Mouse (Mus musculus) embryo, embryonic 11 days (tissue): ENCODE data around the gene Crtac1.

ENCODE experiments used
- DNase-seq: peaks from one replicate; pipeline ENCODE4 v3.0.0-alpha.2; 2015

The Crtac1 gene

DNA sequence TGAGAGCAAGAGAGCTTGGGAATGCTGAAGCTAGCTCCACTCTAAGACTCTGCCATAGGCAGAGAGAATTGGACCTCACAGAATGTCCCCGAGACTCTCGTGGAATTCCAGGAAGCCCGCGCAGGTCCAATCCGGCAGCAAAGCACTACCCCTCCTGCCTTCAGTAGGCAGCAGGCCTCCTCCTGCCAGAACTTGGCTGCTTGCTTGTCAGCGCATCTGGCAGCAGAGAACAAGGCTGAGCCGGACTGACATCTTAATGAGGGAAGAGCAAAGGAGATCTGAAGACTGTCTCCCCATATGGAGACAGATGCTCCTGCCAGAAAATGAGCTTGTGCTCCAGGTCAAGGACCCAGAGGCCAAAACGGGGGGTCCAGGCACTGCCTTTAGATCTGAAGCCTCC, 16.5 kb downstream of the Crtac1 start:
- no peak for DNase-seq

DNA sequence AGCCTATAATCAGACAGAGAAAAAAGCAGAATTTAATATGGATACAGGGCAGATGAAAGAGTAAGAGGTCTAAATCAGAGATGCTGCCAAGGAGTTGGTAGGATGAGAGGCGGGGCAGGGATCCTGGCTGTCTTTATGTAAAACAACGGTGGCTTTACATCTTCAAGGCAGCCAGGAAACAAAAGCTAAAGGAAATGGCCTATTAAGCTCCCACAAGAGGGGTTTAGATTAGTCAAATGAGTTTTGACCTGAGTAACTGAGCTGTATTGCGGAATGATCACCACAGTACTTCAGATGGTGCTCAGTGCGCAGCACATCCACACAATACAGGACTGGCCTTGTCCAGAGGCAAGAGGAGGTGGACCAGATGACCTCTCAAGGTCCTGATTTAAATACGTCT, 21.7 kb downstream of the Crtac1 start:
- no peak for DNase-seq

DNA sequence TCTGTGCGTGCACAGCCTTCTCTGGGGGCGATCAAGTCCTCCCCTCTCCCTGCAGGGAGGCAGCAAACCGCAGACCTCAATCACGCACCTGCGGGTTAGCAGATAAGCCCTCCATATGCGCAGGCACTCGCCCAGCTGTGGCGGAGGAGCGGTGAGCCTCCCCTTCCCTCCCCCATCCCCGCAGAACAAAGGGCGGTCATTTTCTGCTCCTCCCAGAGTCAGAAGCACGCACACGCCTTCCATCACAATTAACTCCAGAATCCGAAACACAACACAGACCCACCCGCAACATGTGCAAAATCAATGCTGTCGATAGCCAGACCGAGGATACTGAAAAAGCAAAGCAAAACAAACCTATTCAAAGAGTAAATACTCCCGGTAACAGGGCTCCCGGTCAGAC, 22.4 kb downstream of the Crtac1 start:
- peak; percentile 63 for DNase-seq

DNA sequence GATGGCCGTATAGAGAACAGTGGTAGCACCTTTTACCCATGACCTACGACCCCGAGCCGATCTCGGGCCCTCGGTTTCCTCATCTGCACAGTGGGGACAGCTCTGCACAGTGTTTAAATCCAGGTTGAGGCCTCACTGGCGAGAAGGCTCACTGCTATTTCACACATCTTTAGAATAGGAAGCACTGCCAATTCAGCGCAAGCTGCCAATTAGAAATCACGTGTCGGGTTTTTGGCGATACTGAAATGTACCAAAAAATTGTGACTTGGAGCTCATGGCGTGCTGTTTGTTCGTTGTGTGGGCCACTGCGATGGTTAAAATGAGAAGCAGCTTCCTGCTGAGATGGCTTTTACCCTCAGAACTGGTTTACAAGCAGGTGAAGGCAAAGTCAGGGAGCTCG, 27.2 kb downstream of the Crtac1 start:
- DNase-seq = no peak

DNA sequence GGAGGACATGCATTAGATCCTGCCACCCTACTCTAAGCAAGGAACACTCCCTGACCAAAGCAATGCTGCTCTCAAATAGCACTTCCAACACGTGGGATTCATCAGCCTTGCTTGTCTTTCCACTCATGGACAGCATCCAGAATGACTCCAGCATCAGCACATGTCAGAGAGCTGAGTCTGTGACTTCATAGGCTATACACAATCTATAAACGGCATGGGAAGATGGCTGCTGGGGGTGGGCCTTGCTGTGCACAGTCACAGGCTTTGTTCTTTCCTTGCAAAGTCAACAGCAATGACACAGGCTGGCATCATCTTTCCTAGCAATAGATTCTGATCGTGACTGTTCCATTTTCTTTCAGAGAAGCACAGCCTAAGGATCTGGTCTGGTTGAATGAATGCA, 31.6 kb downstream of the Crtac1 start:
- DNase-seq = no peak

DNA sequence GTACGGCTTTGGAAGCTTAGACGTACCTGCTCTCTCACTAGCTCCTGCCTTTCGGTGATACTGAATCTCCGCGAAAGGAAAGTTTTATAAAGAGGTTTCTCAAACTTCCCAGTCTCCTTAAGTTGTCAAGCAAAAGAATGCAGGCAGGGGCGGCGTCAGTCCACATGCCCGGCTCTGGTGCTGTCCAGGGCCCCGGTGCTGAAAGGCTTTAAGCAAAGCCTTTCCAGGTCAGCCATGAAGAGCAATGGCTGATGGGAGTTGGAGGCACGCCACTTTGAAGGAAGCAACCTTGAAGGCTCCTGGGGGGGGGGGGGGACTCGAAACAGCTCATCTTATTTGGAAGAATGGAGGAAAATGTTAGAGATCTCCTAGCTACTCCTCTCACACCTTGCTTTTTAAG, 34.3 kb downstream of the Crtac1 start:
- peak; percentile 83 for DNase-seq

DNA sequence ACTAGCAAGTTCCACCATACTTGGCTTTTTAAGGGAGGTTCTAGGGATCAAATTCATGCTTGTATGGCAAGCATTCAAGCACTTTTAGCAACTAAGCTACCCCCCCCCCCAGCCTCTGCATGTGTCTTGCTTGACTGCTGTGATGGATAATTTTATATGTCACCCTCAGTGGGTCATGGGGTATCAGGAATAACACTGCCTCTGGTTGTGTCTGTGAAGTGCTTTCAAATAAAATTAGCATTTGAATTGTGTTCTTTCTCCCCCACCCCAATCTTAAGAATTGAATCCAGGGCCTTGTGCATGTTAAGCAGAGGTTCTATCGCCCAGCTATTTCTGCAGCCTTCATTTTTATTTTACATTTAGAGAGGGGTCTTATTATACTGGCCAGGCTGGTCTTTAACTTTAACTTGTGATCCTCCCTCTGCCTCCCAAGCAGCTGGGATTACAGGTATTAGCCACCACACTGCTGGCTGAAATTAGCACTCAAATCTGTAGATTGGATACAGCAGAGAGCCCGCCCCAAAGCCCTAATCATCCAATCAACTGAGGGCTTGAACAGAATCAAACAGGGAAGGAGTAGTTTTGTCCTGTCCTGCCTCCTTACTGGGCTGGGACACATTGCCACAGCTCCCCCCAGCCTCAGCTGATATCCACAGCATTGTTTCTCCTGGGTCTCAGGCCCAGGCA, 36.6 kb downstream of the Crtac1 start:
- no peak for DNase-seq

DNA sequence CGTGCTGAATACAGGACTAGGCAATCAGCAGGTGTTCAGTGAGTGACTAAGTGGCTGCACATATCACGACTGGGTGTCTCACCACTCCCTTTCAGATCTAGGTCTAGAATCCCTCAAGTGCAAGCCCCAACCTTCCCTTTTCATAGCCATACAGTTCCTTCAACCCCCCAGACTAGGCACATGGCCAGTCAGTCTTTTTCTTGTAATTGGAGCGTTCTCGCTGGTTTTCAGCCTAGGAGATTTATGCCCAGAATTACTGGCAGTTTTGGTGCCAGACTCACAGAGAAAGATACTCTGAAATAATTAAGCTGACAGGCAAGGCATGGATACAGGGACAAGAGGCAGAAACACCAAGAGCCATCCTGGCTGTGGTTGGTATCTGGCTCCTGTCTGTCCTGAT, 37.7 kb downstream of the Crtac1 start:
- no peak for DNase-seq

DNA sequence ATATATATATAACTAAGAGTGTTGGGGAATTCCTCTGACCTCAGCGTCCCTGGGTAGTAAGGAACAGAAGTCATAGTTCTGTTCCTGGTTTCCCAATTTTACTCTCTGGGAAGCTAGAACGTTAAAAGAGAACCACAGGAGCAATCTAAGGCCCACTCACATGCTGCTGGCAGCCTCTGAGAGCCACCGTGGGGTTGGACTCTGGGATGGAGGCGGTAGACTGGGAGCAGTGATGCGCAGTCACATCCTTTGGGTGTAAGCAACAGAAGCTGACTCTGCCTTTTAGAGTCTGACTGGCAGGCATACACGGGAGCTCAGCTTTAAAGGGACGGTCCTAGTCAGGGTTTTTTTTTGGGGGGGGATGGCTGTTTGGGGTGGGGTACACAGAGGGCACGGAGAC, 39.5 kb downstream of the Crtac1 start:
- no peak for DNase-seq

DNA sequence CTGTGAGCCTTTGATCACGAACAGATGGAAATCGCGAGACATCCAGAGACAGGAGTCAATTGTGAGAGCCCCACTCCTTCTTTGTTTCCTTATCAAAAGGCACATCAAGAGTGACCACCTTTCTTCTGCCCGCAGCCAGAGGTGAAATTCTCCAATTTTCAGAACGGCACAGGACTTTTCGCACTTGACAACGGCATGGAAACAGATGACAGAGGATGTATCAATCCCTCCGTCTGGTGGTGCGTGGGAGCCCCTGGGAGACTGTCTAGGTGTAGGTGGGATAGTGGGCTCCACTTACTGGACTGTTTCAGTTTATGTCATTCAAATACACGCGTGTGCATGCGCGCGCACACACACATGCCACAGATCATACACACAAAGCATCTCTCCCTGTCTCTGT, 42.0 kb downstream of the Crtac1 start:
- DNase-seq = no peak

DNA sequence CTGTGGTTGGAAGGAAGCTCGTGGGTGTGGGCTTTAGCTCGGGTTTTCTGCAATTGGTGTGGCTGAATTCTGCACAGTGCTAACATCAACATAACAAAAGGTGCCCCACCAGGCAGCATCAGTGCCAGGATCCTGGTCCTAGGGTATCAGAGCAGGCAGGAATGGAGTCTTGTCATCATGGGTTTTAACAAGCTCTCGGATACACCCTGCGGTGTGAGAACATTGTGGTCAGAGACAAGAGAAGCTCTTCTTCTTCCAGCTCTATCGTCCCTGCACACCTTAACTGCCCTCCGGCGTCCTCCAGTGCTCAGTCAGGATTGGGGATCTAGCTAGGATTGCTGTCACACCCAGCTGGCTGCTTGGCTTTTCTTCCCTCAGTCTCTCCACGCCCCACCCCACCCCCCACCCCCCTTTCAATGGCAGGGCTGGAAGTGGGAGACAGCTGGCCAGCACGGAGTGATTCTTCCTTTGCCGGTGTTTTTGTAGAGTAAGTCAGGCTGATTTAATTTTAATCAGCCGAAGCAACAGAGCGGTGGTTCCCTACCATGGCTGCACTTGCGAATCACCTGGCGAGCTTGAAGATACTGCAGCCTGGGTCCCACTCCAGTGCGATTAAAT, 46.5 kb downstream of the Crtac1 start:
- DNase-seq = no peak

DNA sequence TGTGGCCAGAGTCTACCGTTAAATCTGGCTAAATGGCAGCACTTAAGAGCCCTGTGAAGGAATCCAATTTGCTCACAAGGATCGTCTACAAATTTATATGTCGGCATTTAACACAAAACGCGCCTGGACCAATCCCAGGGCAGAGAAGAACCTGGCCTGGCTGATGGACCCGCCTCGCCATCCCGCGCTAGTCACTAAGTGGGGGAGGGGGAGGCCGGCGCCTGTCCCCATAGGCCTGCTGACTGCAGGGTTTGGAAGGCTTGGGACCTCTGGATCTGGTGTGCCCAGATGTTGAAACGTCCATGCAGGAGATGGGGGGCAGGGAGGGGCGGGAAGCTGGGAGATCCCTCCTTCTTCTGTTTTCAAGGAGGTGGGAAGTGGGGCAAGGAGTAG, 50.6 kb downstream of the Crtac1 start:
- peak; percentile 69 for DNase-seq

DNA sequence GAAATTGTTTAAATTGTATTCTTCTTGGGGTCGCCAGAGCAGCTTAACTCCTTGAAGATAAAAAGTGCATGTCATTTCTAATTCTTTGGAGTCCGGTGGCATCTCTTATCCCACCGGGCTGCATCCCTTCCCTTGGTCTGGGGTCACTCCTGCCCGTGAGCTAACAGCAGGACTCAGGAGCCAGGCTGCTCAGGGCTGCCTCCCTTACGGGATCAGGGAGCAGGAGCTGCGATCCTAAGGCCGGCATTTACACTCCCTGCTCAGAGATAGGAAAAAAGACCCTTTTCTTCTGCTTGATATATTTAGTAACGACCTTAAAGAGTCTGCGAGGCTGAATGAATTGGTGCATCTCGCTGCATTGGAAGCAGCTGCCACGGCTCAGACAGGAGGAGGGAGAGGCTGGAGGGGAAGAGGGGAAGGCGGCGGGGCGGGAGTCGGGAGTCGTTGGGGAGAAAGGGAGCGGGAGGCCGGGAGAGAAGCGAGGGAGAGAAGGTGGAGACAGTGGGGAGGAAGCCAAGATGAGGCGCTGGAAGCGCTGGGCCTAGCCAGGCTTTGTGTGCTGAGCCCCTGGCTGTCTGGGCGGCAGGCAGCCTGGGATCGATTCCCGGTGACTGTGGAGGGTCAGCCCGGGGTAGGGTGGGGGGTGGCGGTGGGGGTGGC, 51.1 kb downstream of the Crtac1 start:
- DNase-seq = peak; percentile 52

DNA sequence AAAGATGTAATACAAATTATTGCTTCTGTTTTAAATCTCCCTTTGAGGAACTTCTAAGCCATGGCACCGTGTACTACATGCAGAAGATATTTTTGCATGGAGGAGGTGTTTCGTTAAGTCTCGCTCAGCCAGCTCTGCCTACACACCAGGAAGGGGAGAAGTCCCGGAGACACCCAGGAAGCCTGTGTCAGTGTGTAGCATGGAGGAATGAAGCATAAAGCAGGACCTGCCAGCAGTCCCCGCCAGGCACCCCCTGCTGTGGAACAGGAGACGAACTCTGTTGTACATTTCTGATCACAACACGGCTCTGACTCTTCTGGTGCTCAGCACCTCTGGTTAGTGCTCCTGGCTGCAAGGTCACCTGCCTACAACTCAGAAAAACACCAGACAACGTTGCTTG, 51.8 kb downstream of the Crtac1 start:
- DNase-seq = no peak

DNA sequence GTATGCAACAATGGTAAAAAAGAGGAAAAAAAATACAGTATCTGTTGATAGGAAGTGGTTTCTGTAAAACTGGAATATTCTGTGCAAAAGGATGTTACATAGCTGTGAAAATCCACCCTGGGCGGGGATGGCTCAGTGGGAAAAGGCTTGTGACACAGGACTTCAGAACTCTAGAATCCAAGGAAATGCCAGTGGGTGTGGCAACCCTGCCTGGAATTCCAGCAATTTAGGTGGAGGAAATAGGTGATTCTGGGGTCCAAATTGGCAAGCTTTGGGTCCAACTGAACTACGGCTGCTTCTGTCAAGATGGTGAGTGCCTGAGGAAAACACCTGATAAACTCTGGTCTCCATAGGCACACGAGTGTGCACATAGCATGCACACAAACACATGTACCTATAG, 54.4 kb downstream of the Crtac1 start:
- no peak for DNase-seq

DNA sequence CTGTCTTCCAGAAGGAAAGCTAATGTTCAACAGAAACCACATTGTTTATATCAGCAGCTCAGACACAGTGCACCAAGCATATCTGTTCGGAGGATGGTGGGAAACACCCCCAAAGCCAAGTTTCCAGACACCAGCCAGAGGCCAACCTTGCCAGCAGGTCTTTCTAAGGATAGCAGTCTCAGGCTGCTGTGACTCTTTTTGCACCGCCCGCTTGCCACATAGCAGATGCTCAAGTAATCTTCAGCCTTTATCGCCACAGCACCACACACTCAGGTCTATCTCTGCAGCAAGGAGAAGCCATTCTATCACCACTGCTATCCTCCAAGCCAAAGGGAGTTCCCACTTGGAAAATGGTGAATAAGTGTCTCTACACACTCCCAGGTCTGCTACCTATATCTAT, 68.0 kb downstream of the Crtac1 start:
- DNase-seq = no peak

DNA sequence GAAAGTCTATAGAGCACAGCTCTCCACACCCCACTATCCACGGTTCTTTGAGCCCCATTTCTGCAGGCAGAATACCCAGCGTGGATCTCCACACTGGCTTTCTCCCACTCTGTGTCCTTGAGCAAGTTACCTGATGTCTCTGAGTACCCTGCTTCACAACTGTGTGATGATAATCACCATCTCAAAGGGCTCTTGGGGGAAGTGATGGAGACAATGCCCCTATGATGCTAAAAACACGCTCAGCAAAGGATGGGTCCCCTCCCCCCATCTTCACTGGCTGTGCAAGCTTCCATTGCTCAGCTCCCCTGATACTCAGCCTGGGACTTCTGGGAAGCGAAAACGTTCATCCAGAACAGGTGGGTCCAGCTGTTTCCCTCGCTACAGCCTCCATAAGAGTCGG, 73.2 kb downstream of the Crtac1 start:
- no peak for DNase-seq

DNA sequence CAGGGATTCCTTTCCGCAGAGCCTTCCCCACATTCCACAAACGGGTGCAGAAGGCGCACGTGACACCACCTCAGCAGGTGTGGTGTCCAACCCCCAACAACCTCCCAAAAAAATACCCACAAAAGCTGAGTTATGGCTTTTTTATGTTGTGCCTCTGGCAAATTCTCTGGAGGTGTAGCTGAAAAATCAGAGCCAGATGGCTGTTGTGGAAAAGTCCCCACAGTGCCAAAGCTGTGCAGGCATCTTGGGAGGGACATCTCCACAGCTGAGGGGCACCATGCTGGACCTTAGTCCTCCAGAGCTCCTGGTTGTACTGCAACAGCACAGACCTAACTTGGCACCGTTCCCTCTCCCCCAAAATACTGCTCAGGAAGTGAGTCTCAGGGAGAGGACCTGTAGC, 74.7 kb downstream of the Crtac1 start:
- no peak for DNase-seq

DNA sequence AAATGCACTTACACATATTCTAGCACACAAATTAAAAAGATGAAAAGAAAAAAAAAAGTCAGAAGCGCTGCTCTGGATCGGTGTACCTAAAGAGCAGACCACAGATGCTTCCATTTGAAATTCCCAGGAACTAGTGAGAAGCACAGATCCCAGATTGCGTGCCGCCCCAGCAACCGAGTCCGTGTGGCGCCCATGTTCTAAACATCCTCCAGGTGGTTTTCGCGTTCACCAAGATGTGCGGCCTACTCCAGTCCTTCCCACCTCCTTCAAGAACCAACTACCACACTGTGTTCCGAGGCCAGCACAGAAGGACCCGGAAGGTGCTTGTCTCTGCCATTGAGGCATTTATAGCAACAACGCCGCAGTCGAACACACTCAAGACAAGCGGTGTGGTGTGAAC, 76.1 kb downstream of the Crtac1 start:
- no peak for DNase-seq

DNA sequence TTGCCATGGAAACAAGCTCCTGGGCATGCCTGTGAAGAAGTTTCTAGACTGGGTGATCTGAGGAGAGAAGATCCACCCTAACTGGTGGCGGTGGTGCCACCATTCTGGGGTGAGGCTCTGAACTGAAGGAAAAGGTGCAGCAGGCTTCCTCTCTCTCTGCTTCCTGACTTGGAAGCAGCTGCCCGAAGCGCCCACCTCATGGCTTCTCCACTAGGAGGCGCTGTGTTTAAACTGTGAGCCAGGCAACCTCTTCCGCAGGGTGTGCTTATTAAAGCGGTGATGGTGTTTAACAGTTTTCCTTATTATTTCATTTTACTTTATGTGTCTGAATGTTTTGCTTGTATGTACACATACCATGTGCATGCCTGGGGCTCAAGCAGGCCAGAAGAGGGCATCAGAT, 90.4 kb downstream of the Crtac1 start:
- DNase-seq = peak; percentile 61

DNA sequence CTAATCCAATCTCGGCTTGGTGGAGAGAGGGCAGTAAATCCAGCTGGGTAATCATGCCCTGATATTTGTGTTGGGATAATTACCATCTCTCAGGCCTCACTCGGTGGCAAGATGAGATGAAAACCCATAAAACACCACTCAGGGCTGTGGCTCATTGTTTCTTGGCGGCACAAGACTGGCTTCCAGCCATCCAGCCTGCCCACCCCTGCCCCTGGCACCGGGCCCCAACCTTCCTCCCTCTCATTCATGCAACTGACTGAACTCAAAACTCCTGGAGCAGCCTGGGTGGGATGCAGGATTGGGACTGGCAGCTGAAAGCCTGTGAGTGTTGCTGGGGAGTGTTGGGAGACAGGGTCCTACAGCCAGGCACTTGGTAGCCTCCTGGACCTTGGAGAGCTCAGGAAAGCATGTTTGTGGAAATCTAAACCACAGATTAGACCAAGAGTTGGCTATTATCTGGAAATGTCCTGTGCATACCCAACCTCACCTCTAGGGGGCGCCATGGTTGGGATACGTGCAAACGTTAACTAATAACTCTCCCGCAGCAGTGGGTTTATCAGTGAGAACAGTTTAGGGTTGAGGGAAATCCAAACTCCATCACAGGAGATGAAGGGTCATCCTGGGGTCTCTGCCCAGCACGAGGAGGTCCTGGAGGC, 99.4 kb downstream of the Crtac1 start:
- DNase-seq = no peak

DNA sequence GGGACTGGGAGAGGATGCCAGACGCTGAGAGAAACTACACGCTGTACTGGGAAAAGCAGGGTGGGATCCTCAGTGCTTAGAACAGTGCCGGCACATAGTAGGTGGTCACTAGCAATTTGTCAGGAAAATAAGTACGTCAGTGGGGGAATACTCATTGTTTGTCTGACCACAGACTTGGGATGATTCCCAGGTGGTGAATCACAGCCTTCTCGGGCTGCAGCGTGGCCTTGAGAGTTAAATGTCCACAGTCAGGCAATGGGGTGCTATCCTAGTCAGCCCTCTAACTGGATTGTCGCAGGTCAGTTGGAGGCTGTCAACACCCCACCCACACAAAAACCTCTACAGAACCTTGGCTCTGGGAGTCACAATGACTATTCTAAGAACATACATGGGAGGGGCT, 100.1 kb downstream of the Crtac1 start:
- no peak for DNase-seq

DNA sequence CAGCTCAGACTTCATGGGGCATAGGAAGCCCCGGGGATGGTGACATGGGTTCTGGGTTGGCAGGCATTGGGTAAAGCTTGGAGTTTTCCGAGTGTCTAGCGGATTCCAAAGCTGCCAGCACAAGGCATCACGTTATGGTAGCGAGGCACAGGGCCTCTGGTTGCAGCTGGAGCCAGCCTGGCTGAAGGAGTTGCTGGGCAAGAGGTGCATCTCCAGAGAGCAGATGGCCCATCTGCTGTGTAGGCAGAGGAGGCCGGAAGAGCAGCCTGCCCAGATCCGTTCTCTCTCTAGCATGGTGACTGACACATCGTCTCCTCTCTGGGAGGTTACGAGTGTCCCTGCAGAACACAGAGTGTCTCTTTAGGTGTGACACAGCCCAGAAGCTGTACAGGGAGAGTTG, 103.4 kb downstream of the Crtac1 start:
- DNase-seq = no peak

DNA sequence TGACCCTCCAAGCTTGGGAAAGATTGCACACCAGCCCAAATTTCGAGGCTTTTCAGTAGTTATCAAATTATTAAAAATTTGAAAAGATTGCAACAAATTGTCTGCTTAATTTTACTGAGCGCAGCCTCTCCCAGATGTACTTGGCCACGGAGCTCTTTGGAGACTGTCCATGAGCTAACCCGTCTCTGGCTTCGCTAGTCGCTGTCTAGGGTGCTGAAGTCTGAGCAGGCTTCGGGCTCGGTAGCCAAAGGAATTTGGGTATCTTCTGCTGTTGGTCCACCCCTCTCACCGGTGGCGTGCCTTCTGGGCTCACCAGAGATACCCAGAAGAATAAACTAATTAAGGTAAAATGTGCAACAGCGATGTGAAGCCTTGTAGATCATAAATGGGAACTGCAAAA, 105.7 kb downstream of the Crtac1 start:
- DNase-seq = peak; percentile 84
